Mouse (Mus musculus) embryonic facial prominence, embryonic 12.5 days (tissue): ENCODE measurements around the gene Tas2r124. TPM values are rescaled to one million over a fixed set of nuclear protein-coding genes. Genes with fewer than 3 reads are reported as not detected.

Source experiments
- ATAC-seq: fragments of 200-750 bp; cut with Nextera tagmentation; 2 replicates; pipeline ENCODE4 v1.8.0; 2017; ENCODE audit not compliant: insufficient number of reproducible peaks, insufficient read depth, low FRiP score, low TSS enrichment
- H3K27ac ChIP-seq: fragments of 300-500 bp; sonication (generic); 2 replicates; pipeline ENCODE4 v1.5.1; 2016; ENCODE audit warnings: mild to moderate bottlenecking
- H3K27me3 ChIP-seq: fragments of 300-500 bp; sonication (generic); 2 replicates; pipeline ENCODE4 v1.6.1; 2016; ENCODE audit warnings: mild to moderate bottlenecking, moderate library complexity
- H3K36me3 ChIP-seq: fragments of 300-500 bp; sonication (generic); 2 replicates; pipeline ENCODE4 v1.6.1; 2016; ENCODE audit warnings: mild to moderate bottlenecking
- H3K4me1 ChIP-seq: fragments of 300-500 bp; sonication (generic); 2 replicates; pipeline ENCODE4 v1.6.1; 2016
- H3K4me2 ChIP-seq: fragments of 300-500 bp; sonication (generic); replicated peaks from 2 replicates; pipeline ENCODE4 v1.6.1; 2016; ENCODE audit warnings: mild to moderate bottlenecking, moderate library complexity
- H3K4me3 ChIP-seq: fragments of 300-500 bp; sonication (generic); 2 replicates; pipeline ENCODE4 v1.5.1; 2016; ENCODE audit warnings: mild to moderate bottlenecking
- H3K9ac ChIP-seq: fragments of 300-500 bp; sonication (generic); 2 replicates; pipeline ENCODE4 v1.6.1; 2016; ENCODE audit warnings: mild to moderate bottlenecking, moderate library complexity
- H3K9me3 ChIP-seq: fragments of 300-500 bp; sonication (generic); 2 replicates; pipeline ENCODE4 v1.6.1; 2016; ENCODE audit warnings: mild to moderate bottlenecking, moderate library complexity
- WGBS: fragments of 180-500 bp; shearing (Covaris S2); methylation state at CpG from one replicate; pipeline ENCODE4 v1.1.7; 2016; 5-methylcytosine and 5-hydroxymethylcytosine counted together
- polyA plus RNA-seq: library from polyadenylated mRNA; unstranded; fragments of >200 nt; fragmentation: Nextera tagmentation; extraction: Ambion mirVana; gene quantifications from 2 replicates; pipeline ENCODE4 v1.2.1, GENCODE M21; 2016

Tas2r124 gene
- not detected in 2 replicates for polyA plus RNA-seq

GRCm38 (mm10) chr6:132754430-132754829 is at the start of gene Tas2r124:
Tas2r124 (plus strand) TSS chr6:132754730.
- no peak for ATAC-seq
- H3K9ac ChIP-seq: no peak within 1 kb of the TSS
- H3K27ac ChIP-seq: no peak within 1 kb of the TSS
- H3K27me3 ChIP-seq: no peaks in the 10 kb centered on the region
- H3K4me2 ChIP-seq: no peak within 1 kb of the TSS
- 100% methylated on average over 1 of the region's 1 CpGs for WGBS
- H3K36me3 ChIP-seq: no peaks in the 10 kb centered on the region
- no peaks in the 10 kb centered on the region for H3K4me1 ChIP-seq
- H3K4me3 ChIP-seq: no peak within 1 kb of the TSS
- no peaks in the 10 kb centered on the region for H3K9me3 ChIP-seq

DNA sequence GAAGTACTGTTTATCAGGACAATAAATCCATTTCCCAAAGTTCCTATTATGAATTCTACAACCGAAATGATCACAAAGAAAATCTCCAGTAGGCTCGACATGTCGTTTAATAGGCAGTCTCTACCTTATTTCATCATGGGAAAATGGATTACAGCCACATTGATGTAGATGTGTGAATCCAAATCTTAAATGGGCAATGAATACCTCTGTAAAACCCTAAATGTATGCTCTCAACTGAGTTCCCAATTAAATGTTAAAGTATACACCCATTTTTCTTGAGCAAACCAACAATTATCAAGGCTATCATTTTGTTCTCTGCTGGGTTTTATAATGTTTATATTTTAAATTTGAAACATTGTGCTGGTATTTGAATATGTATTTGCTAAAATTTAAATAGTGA is 42.7 kb upstream of the Tas2r124 start, which contains the start of gene Tas2r122:
TSS of gene Tas2r122 (minus strand) at position 101 of the 400 bp plus-strand sequence.
- 71% methylated on average over 3 of the region's 3 CpGs for WGBS
- H3K4me3 ChIP-seq: no peak within 1 kb of the TSS
- H3K36me3 ChIP-seq: no peaks in the 10 kb centered on the region
- H3K27me3 ChIP-seq: no peaks in the 10 kb centered on the region
- no peak within 1 kb of the TSS for H3K9ac ChIP-seq
- no peaks in the 10 kb centered on the region for H3K9me3 ChIP-seq
- ATAC-seq: no peak
- H3K4me1 ChIP-seq: no peaks in the 10 kb centered on the region
- H3K4me2 ChIP-seq: no peak within 1 kb of the TSS
- no peak within 1 kb of the TSS for H3K27ac ChIP-seq

GRCm38 (mm10) chr6:132737935-132738334 is 16.6 kb upstream of the Tas2r124 start, which contains the start of gene Tas2r115:
Tas2r115 (minus strand) TSS chr6:132738035.
- Histone ChIP-seq H3K4me3 (no peak within 1 kb of the TSS), H3K4me1 (no peaks in the 10 kb centered on the region), H3K9ac (no peak within 1 kb of the TSS), H3K9me3 (no peaks in the 10 kb centered on the region), H3K27me3 (no peaks in the 10 kb centered on the region), H3K4me2 (no peak within 1 kb of the TSS), H3K36me3 (no peaks in the 10 kb centered on the region), H3K27ac (no peak within 1 kb of the TSS)
- no peak for ATAC-seq
- WGBS: 79% methylated on average over 2 of the region's 2 CpGs

DNA sequence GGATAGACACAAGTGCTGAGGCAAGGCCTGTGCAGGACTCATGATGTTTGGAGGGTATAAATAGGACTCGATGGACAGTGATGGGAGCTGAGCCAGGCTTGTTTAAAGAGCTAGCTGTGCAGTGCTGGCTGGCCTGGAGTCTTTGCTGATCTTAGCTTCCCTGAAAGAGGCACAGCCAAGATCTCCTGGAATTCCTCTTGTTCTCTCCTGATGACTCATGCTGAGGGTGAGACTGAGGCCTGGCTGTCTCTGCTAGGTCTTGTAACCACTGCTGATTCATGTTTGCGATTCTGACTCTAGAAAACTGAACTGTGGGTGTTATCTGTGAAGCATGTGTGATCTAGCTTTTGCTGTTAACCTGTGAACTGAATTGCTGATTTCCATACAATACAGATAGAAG is 4.3 kb upstream of the Tas2r124 start:
- H3K4me2 ChIP-seq: no peak overlapping the region
- no peaks in the 10 kb centered on the region for H3K36me3 ChIP-seq
- H3K4me3 ChIP-seq: no peak overlapping the region
- H3K4me1 ChIP-seq: no peaks in the 10 kb centered on the region
- WGBS: 88% methylated on average over 2 of the region's 2 CpGs
- no peak overlapping the region for H3K9ac ChIP-seq
- ATAC-seq: no peak
- no peaks in the 10 kb centered on the region for H3K9me3 ChIP-seq
- H3K27me3 ChIP-seq: no peaks in the 10 kb centered on the region
- H3K27ac ChIP-seq: no peak overlapping the region

DNA sequence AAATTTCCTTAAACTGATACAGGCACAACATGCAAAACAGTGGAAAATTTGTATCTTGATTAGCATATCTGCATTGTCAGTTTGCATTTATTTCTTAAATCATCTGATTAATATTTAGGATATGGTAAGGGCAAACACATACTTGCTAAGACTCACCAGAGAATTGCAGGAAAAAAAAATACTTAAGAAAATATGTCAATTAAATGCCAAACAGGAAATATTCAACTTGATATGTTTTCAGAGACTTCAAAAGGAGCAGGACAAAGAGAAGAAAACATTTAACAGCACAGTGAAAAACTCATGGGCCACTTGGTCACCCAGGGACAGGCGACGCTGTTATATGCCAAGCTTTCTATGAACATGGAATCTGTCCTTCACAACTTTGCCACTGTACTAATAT is 7.3 kb downstream of the Tas2r124 start, which contains the start of gene Tas2r102:
TSS of gene Tas2r102 (plus strand) at position 301 of the 400 bp plus-strand sequence.
- WGBS: 90% methylated on average over 2 of the region's 2 CpGs
- no peak for ATAC-seq
- Histone ChIP-seq H3K9ac (no peak within 1 kb of the TSS), H3K27ac (no peak within 1 kb of the TSS), H3K36me3 (no peaks in the 10 kb centered on the region), H3K27me3 (no peaks in the 10 kb centered on the region), H3K4me3 (no peak within 1 kb of the TSS), H3K4me1 (no peaks in the 10 kb centered on the region), H3K4me2 (no peak within 1 kb of the TSS), H3K9me3 (no peaks in the 10 kb centered on the region)

DNA sequence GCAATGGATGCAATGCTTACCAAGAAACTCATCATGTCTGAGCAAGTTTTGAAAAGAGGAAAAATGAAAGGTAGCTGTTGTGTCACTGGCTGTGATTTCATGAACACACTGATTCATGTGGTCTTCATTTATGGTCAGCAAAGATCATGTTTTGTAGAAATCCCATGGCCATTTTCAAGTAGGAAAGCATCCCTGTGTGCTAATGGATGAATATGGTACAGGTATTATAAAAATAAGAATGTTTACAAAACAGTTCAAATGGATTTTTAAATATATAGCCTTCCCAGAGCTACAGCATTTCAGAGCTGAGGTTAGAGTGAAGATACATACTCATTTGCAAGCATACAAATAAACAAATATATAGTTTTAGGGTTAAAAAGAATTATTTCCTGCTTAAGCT is 23.5 kb downstream of the Tas2r124 start, which contains the start of gene Tas2r136:
TSS of gene Tas2r136 (minus strand) at position 101 of the 400 bp plus-strand sequence.
- Histone ChIP-seq H3K4me3 (no peak within 1 kb of the TSS), H3K36me3 (no peaks in the 10 kb centered on the region), H3K9me3 (no peaks in the 10 kb centered on the region), H3K27ac (no peak within 1 kb of the TSS), H3K27me3 (no peaks in the 10 kb centered on the region), H3K4me1 (no peaks in the 10 kb centered on the region), H3K4me2 (no peak within 1 kb of the TSS), H3K9ac (no peak within 1 kb of the TSS)
- ATAC-seq: no peak

GRCm38 (mm10) chr6:132795393-132795792 is 40.9 kb downstream of the Tas2r124 start:
- Histone ChIP-seq H3K4me1 (no peaks in the 10 kb centered on the region), H3K4me2 (no peak overlapping the region), H3K27me3 (no peaks in the 10 kb centered on the region), H3K36me3 (no peaks in the 10 kb centered on the region), H3K9ac (no peak overlapping the region), H3K27ac (no peak overlapping the region), H3K9me3 (0 out of 2 replicates have a peak, but pooled peaks cover 7% of the 10 kb centered on the region), H3K4me3 (no peak overlapping the region)
- ATAC-seq: no peak
- WGBS: 25% methylated on average over 1 of the region's 1 CpGs

- Histone ChIP-seq H3K4me1 (no peaks in the 10 kb centered on the region), H3K27ac (no peak within 1 kb of the TSS), H3K4me2 (no peak within 1 kb of the TSS), H3K9me3 (no peaks in the 10 kb centered on the region), H3K9ac (no peak within 1 kb of the TSS), H3K4me3 (no peak within 1 kb of the TSS), H3K27me3 (no peaks in the 10 kb centered on the region), H3K36me3 (no peaks in the 10 kb centered on the region)
- WGBS: 92% methylated on average over 1 of the region's 1 CpGs
- no peak for ATAC-seq
Measured at GRCm38 (mm10) chr6:132802518-132802917, 48.0 kb downstream of the Tas2r124 start, which contains the start of gene Tas2r117. Tas2r117 (plus strand) TSS chr6:132802818.

Other genes starting within 250 kb of the Tas2r124 start
- gene Prh1, start 184.9 kb upstream of the Tas2r124 start, polyA plus RNA-seq: not detected in 2 replicates
- gene Prp2, start 158.8 kb upstream of the Tas2r124 start, polyA plus RNA-seq: not detected in 2 replicates
- not detected in 2 replicates for gene A630073D07Rik, start 103.2 kb upstream of the Tas2r124 start, polyA plus RNA-seq
- gene Tas2r120, start 97.8 kb upstream of the Tas2r124 start, polyA plus RNA-seq: not detected in 2 replicates
- not detected in 2 replicates for gene Tas2r121, start 53.7 kb upstream of the Tas2r124 start, polyA plus RNA-seq
- gene Tas2r122, start 42.8 kb upstream of the Tas2r124 start, polyA plus RNA-seq: not detected in 2 replicates
- not detected in 2 replicates for gene Tas2r115, start 16.7 kb upstream of the Tas2r124 start, polyA plus RNA-seq
- not detected in 2 replicates for gene Tas2r102, start 7.4 kb downstream of the Tas2r124 start, polyA plus RNA-seq
- gene Tas2r136, start 23.4 kb downstream of the Tas2r124 start, polyA plus RNA-seq: not detected in 2 replicates
- not detected in 2 replicates for gene Tas2r117, start 48.1 kb downstream of the Tas2r124 start, polyA plus RNA-seq
- gene Tas2r123, start 92.4 kb downstream of the Tas2r124 start, polyA plus RNA-seq: not detected in 2 replicates
- not detected in 2 replicates for gene Tas2r116, start 100.7 kb downstream of the Tas2r124 start, polyA plus RNA-seq
- gene Tas2r110, start 113.3 kb downstream of the Tas2r124 start, polyA plus RNA-seq: not detected in 2 replicates
- gene Tas2r113, start 138.3 kb downstream of the Tas2r124 start, polyA plus RNA-seq: not detected in 2 replicates
- not detected in 2 replicates for gene Tas2r125, start 154.9 kb downstream of the Tas2r124 start, polyA plus RNA-seq
- not detected in 2 replicates for gene Tas2r129, start 196.4 kb downstream of the Tas2r124 start, polyA plus RNA-seq
- not detected in 2 replicates for gene Tas2r131, start 203.2 kb downstream of the Tas2r124 start, polyA plus RNA-seq
- gene Tas2r109, start 226.2 kb downstream of the Tas2r124 start, polyA plus RNA-seq: not detected in 2 replicates